Mouse (Mus musculus): Measurements from ENCODE around the gene Rnf113a1. TPM values are rescaled to one million over a fixed set of nuclear protein-coding genes. Genes with fewer than 3 reads are reported as not detected.

The Rnf113a1 gene
- 6.1 and 6.7 TPM in 2 replicates for total RNA-seq (2012; rRNA removed)
- 1 to 10 TPM in 1 of 2 experiments, not detected in 1; 8.8 TPM for polyA plus RNA-seq (2012; ENCODE audit: insufficient read depth in 1 of 2, insufficient read length in 2 of 2, low read depth in 1 of 2, low replicate concordance in 2 of 2, missing spikeins in 1 of 2)

DNA sequence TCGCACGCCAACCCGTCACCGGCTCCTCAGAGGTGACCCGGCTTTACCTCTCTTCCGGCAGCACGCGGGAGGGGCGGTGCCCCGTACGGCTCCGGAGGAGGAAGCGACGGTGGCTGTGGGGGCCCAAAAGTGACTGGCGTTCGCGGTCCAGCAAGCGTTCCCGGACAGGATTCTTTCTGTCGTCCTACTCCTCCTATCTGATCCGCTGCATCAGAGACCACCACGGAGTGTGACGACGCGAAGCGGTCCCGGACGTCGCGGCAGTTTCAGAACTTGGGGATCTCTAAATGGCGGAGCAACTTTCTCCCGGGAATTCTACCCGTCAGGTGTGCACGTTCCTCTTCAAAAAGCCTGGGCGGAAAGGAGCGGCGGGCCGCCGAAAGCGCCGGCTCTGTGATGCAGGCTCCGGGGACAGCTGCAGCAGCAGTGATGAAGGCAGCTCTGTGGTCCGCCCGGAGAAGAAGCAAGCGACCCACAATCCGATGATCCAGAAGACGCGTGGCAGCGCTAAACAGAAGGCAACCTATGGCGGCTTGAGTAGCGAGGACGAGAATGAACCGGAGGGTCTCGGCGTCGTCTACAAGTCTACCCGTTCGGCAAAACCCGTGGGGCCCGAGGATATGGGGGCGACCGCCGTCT lies at the start of gene Rnf113a1, which contains the start of gene Ndufa1:
TSS of gene Rnf113a1 (plus strand) at position 141 of the 639 bp plus-strand sequence.
TSS of gene Ndufa1 (minus strand) at position 59 of the 639 bp plus-strand sequence.
- Histone ChIP-seq H3K9ac (ENCODE audit: control insufficient read depth, low read depth, low read length, poor library complexity, severe bottlenecking) (peak within 1 kb of the TSS; percentile 81), H3K4me1 (ENCODE audit: control insufficient read depth in 1 of 2, insufficient read depth in 2 of 2, low read length in 2 of 2) (peaks cover 0 to 4% of the 10 kb centered on the region in 2 experiments), H3K36me3 (ENCODE audit: control insufficient read depth in 1 of 2, insufficient read depth in 2 of 2, low read length in 2 of 2) (peaks cover 0 to 7% of the 10 kb centered on the region in 2 experiments; a peak in 3 of 4 replicates), H3K9me3 (replicated peaks; ENCODE audit: insufficient read depth, low read length) (no peaks in the 10 kb centered on the region), H3K4me3 (ENCODE audit: control insufficient read depth in 1 of 2, insufficient read depth in 1 of 2, low read depth in 2 of 2, low read length in 2 of 2) (peak within 1 kb of the TSS; percentile 92 to 100), H3K79me2 (ENCODE audit: control insufficient read depth, insufficient read depth, low read length, poor library complexity) (peaks cover 20% of the 10 kb centered on the region), H3K27ac (ENCODE audit: control insufficient read depth, low read depth, low read length) (peak within 1 kb of the TSS; percentile 38), H3K27me3 (ENCODE audit: control insufficient read depth in 1 of 2, insufficient read depth in 2 of 2, low read length in 2 of 2) (no peaks in the 10 kb centered on the region)
- DNase-seq (ENCODE audit: low read depth, low spot score), result peak; percentile 87
- no peak for TF ChIP-seq RAD21 (IDR thresholded peaks at IDR 0.05; ENCODE audit: low read depth, low read length)
- peak; percentile 45; the same call in 1 of the 2 replicates for TF ChIP-seq TCF12 (IDR thresholded peaks at IDR 0.05; ENCODE audit: low read depth, low read length)
- TF ChIP-seq SMC3 (IDR thresholded peaks at IDR 0.05; ENCODE audit: low read depth, low read length), result no peak
- TF ChIP-seq MAX (IDR thresholded peaks at IDR 0.05; ENCODE audit: low read length), result 0 out of 2 replicates have a peak, but pooled peaks have one; percentile 37
- TF ChIP-seq EP300 (IDR thresholded peaks at IDR 0.05; ENCODE audit: low read depth in 1 of 2, low read length in 2 of 2), result no peak; a peak in 1 of 4 replicates
- TF ChIP-seq USF2 (IDR thresholded peaks at IDR 0.05; ENCODE audit: borderline replicate concordance in 1 of 2, insufficient read depth in 1 of 2, low read depth in 1 of 2, low read length in 2 of 2), result no peak
- no peak for TF ChIP-seq CHD1 (IDR thresholded peaks at IDR 0.05; ENCODE audit: low read depth, low read length)
- TF ChIP-seq MAZ (IDR thresholded peaks at IDR 0.05; ENCODE audit: low read depth, low read length), result peak; percentile 49; the same call in 1 of the 2 replicates
- TF ChIP-seq MYB (IDR thresholded peaks at IDR 0.05; ENCODE audit: low read depth, low read length), result no peak; the same call in 1 of the 2 replicates
- TF ChIP-seq POLR2AphosphoS5 (IDR thresholded peaks at IDR 0.05; ENCODE audit: borderline replicate concordance, low read depth, low read length), result no peak
- no peak for TF ChIP-seq ZC3H11A (IDR thresholded peaks at IDR 0.05; ENCODE audit: low read depth, low read length)
- 0 out of 2 replicates have a peak, but pooled peaks have one; percentile 29 for TF ChIP-seq MYC (IDR thresholded peaks at IDR 0.05; ENCODE audit: low read depth, low read length)
- TF ChIP-seq UBTF (IDR thresholded peaks at IDR 0.05; ENCODE audit: borderline replicate concordance, insufficient read depth, low read depth, low read length), result no peak
- TF ChIP-seq ZMIZ1 (IDR thresholded peaks at IDR 0.05; ENCODE audit: low read depth, low read length), result no peak
- no peak for TF ChIP-seq BHLHE40 (IDR thresholded peaks at IDR 0.05; ENCODE audit: borderline replicate concordance, low read depth, low read length)
- no peak for TF ChIP-seq TAL1 (IDR thresholded peaks at IDR 0.05; ENCODE audit: low read length)
- TF ChIP-seq ZKSCAN1 (IDR thresholded peaks at IDR 0.05; ENCODE audit: low read depth, low read length), result no peak
- TF ChIP-seq E2F4 (IDR thresholded peaks at IDR 0.05; ENCODE audit: borderline replicate concordance, low read depth, low read length), result no peak
- TF ChIP-seq GABPA (IDR thresholded peaks at IDR 0.05; ENCODE audit: low read depth, low read length), result no peak
- TF ChIP-seq POLR2AphosphoS2 (IDR thresholded peaks at IDR 0.05; ENCODE audit: low read length), result 0 out of 2 replicates have a peak, but pooled peaks have one; percentile 38
- TF ChIP-seq MAFK (IDR thresholded peaks at IDR 0.05; ENCODE audit: borderline replicate concordance, low read depth, low read length), result no peak
- peak; percentile 56 for TF ChIP-seq NELFE (IDR thresholded peaks at IDR 0.05; ENCODE audit: low read depth, low read length)
- no peak for TF ChIP-seq ZNF384 (IDR thresholded peaks at IDR 0.05; ENCODE audit: low read depth, low read length)
- peak; percentile 21; the same call in 1 of the 2 replicates for TF ChIP-seq ETS1 (IDR thresholded peaks at IDR 0.05; ENCODE audit: low read depth, low read length)
- 0 out of 2 replicates have a peak, but pooled peaks have one; percentile 3 for TF ChIP-seq USF1 (IDR thresholded peaks at IDR 0.05; ENCODE audit: low read depth, low read length)
- peak; percentile 53; the same call in 1 of the 2 replicates for TF ChIP-seq KAT2A (conservative IDR thresholded peaks at IDR 0.05; ENCODE audit: low read depth, low read length)
- TF ChIP-seq RCOR1 (IDR thresholded peaks at IDR 0.05; ENCODE audit: low read depth, low read length), result no peak
- TF ChIP-seq ELF1 (IDR thresholded peaks at IDR 0.05; ENCODE audit: low read depth, low read length), result peak; percentile 90
- TF ChIP-seq CTCF (IDR thresholded peaks at IDR 0.05 in 2 of 3, conservative IDR thresholded peaks at IDR 0.05 in 1 of 3; ENCODE audit: control insufficient read depth in 1 of 3, insufficient read depth in 1 of 3, low read depth in 2 of 3, low read length in 3 of 3, poor library complexity in 1 of 3, severe bottlenecking in 1 of 3), result no peak
- TF ChIP-seq HCFC1 (IDR thresholded peaks at IDR 0.05; ENCODE audit: low read depth, low read length), result peak; percentile 89
- peak; percentile 93 for TF ChIP-seq SIN3A (IDR thresholded peaks at IDR 0.05; ENCODE audit: low read length)
- no peak for TF ChIP-seq GATA1 (IDR thresholded peaks at IDR 0.05; ENCODE audit: low read depth, low read length)
- TF ChIP-seq NRF1 (IDR thresholded peaks at IDR 0.05; ENCODE audit: insufficient read depth, low read depth, low read length, poor library complexity, severe bottlenecking), result no peak
- no peak for TF ChIP-seq CHD2 (IDR thresholded peaks at IDR 0.05; ENCODE audit: low read length)
- TF ChIP-seq MEF2A (IDR thresholded peaks at IDR 0.05; ENCODE audit: extremely low read depth, insufficient replicate concordance, low read depth, low read length, poor library complexity, severe bottlenecking), result no peak

All from MEL (cell line).